Mouse (Mus musculus): ENCODE results near the gene Mxra7.

GRCm38 (mm10) chr11:116854279-116854678, 26.4 kb upstream of the Mxra7 start:
- TF ChIP-seq CTCF (IDR thresholded peaks at IDR 0.05; ENCODE audit: control insufficient read depth, insufficient read depth, low read length) (no peak), POLR2A (IDR thresholded peaks at IDR 0.05; ENCODE audit: borderline replicate concordance, control insufficient read depth, low read depth, low read length) (no peak)

All from bone marrow, adult 2 months (tissue).